Comparison of ENCODE assay signal across 9 mouse cellular contexts in the genomic region with DNA sequence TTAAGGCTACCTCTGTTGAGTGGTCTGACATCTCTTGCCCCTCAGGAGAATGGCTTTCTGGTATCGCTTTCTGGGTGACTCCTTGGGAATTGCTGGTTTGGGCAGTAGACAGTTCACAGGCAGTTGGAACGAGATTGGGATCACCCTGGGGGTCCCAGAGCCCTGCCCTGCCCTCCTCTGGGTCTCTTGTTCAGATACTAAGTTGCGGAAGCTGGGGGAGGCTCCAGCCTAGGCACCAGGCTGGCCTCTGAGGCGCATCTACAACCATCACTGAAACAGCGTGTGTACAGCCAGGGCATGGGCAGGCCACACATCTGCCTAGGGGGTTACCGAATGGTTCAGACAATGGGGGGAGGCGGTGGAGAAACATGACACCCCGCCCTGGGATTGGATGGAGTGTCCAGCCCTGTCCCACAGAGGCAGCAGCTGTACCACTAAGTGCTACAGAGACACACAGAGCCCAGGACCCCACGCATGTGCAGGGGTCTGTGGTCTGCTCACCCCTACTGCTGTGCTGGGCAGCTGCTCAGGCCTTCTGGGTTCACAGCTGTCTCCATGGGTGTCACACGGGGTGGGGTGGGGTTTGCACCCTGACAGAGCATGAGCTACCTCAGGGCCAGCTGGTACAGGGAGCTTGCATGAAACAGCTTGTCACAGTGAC. TPM values are rescaled to one million over a fixed set of nuclear protein-coding genes. Genes with fewer than 3 reads are reported as not detected.
A peak's percentile ranks its signal among the peaks of the same experiment; 100 is the strongest.
DNase-seq lines count a peak whose midpoint lies in the region; ATAC-seq and TF ChIP-seq lines count a peak whose summit lies in the region.
"Had no signal": no experiment of that assay in that cellular context is flagged by ENCODE, and none has a peak within 500 bp of the region (broad histone marks: within the 10 kb centered on the region; RNA-seq: fewer than 3 reads in every experiment).

No protein-coding gene starts in this region.

- no peaks in the 10 kb centered on the region for H3K36me3 ChIP-seq in heart, embryonic 13.5 days
- no peaks in the 10 kb centered on the region for H3K36me3 ChIP-seq in ES-Bruce4 (ENCODE audit: control insufficient read depth, insufficient read depth, low read length, poor library complexity, severe bottlenecking)
- H3K36me3 ChIP-seq in embryonic facial prominence, embryonic 10.5 days (replicated peaks): no peaks in the 10 kb centered on the region
- H3K36me3 ChIP-seq in limb, embryonic 13.5 days: no peaks in the 10 kb centered on the region
- H3K36me3 ChIP-seq: hindbrain, embryonic 15.5 days had no signal

- H3K4me3 ChIP-seq in heart, embryonic 13.5 days: no peak overlapping the region
- H3K4me3 ChIP-seq in ES-Bruce4 (ENCODE audit: low read depth, low read length): no peak overlapping the region
- peak overlapping the region; percentile 33 for H3K4me3 ChIP-seq in embryonic facial prominence, embryonic 10.5 days
- no peak overlapping the region for H3K4me3 ChIP-seq in limb, embryonic 13.5 days
- H3K4me3 ChIP-seq: hindbrain, embryonic 15.5 days had no signal

- peak; percentile 58; the same call in 1 of the 2 replicates for TF ChIP-seq EP300 in ES-Bruce4 (IDR thresholded peaks at IDR 0.05; ENCODE audit: insufficient read depth, low read depth, low read length)

- no peak overlapping the region for H3K27ac ChIP-seq in heart, embryonic 13.5 days (replicated peaks)
- H3K27ac ChIP-seq in ES-Bruce4 (ENCODE audit: insufficient read depth, low read length): no peak overlapping the region
- H3K27ac ChIP-seq in embryonic facial prominence, embryonic 10.5 days (replicated peaks): peak overlapping the region; percentile 78
- no peak overlapping the region for H3K27ac ChIP-seq in limb, embryonic 13.5 days
- H3K27ac ChIP-seq: hindbrain, embryonic 15.5 days had no signal

- peaks cover 6% of the 10 kb centered on the region; the same call in 1 of the 2 replicates for H3K4me1 ChIP-seq in heart, embryonic 13.5 days
- peaks cover 8% of the 10 kb centered on the region for H3K4me1 ChIP-seq in ES-Bruce4 (ENCODE audit: control insufficient read depth, insufficient read depth, low read length)
- H3K4me1 ChIP-seq in embryonic facial prominence, embryonic 10.5 days: peaks cover 78% of the 10 kb centered on the region
- H3K4me1 ChIP-seq in limb, embryonic 13.5 days: peaks cover 37% of the 10 kb centered on the region

- H3K4me2 ChIP-seq in heart, embryonic 13.5 days: no peak overlapping the region
- H3K4me2 ChIP-seq in limb, embryonic 13.5 days (replicated peaks): no peak overlapping the region; the same call in 1 of the 2 replicates
- H3K4me2 ChIP-seq: hindbrain, embryonic 15.5 days had no signal

- TF ChIP-seq CTCF in ES-Bruce4 (IDR thresholded peaks at IDR 0.05; ENCODE audit: low read depth, low read length): no peak

- DNase-seq in heart, postnatal 25 days (ENCODE audit: low spot score): no peak
- peak; percentile 86 for DNase-seq in embryonic facial prominence, embryonic 10.5 days (ENCODE audit: low spot score)
- DNase-seq in gastrocnemius, postnatal 4 days (ENCODE audit: low spot score in 2 of 2): no peak
- no peak for DNase-seq in gastrocnemius, postnatal 14 days
- no peak for DNase-seq in adrenal gland, postnatal 36 days

- peaks cover 100% of the 10 kb centered on the region for H3K27me3 ChIP-seq in heart, embryonic 13.5 days (replicated peaks)
- H3K27me3 ChIP-seq in ES-Bruce4 (ENCODE audit: control insufficient read depth, insufficient read depth, low read length, poor library complexity, severe bottlenecking): 0 out of 2 replicates have a peak, but pooled peaks cover under 1% of the 10 kb centered on the region
- H3K27me3 ChIP-seq in embryonic facial prominence, embryonic 10.5 days (replicated peaks; ENCODE audit: low read depth, poor library complexity, severe bottlenecking): peaks cover 95% of the 10 kb centered on the region
- H3K27me3 ChIP-seq in limb, embryonic 13.5 days: peaks cover 55% of the 10 kb centered on the region

- peak; percentile 11; the same call in 1 of the 2 replicates for ATAC-seq in heart, embryonic 13.5 days (ENCODE audit: extremely low read depth, insufficient number of reproducible peaks, low FRiP score, low TSS enrichment)
- ATAC-seq in limb, embryonic 13.5 days (ENCODE audit: low FRiP score, low read depth): peak; percentile 87

- no peak for TF ChIP-seq POLR2A in ES-Bruce4 (IDR thresholded peaks at IDR 0.05; ENCODE audit: insufficient read depth, low read length)

- peak overlapping the region; percentile 9; the same call in 1 of the 2 replicates for H3K9ac ChIP-seq in heart, embryonic 13.5 days
- H3K9ac ChIP-seq in ES-Bruce4 (ENCODE audit: low read depth, poor library complexity, severe bottlenecking): no peak overlapping the region
- no peak overlapping the region for H3K9ac ChIP-seq in limb, embryonic 13.5 days
- H3K9ac ChIP-seq: hindbrain, embryonic 15.5 days had no signal

- intact Hi-C loops in heart, postnatal 25 days (cut with DNase I): no loop called here
- intact Hi-C loops in gastrocnemius, postnatal 14 days (cut with DNase I; ENCODE audit: low total_unique reads): no loop called here

- no peaks in the 10 kb centered on the region for H3K9me3 ChIP-seq in heart, embryonic 13.5 days
- H3K9me3 ChIP-seq in ES-Bruce4 (replicated peaks; ENCODE audit: control insufficient read depth, insufficient read depth, low read length, poor library complexity, severe bottlenecking): no peaks in the 10 kb centered on the region
- H3K9me3 ChIP-seq in embryonic facial prominence, embryonic 10.5 days: no peaks in the 10 kb centered on the region
- no peaks in the 10 kb centered on the region for H3K9me3 ChIP-seq in limb, embryonic 13.5 days
- H3K9me3 ChIP-seq: hindbrain, embryonic 15.5 days had no signal

- WGBS in heart, embryonic 13.5 days: 28% methylated on average over 10 of the region's 10 CpGs
- WGBS in embryonic facial prominence, embryonic 10.5 days: 14% methylated on average over 10 of the region's 10 CpGs
- 14% methylated on average over 10 of the region's 10 CpGs for WGBS in limb, embryonic 13.5 days

RNA-seq across cellular contexts. Expression of a gene that starts 15.9 kb away (rescaled TPM):
- polyA plus RNA-seq in heart, embryonic 13.5 days (2015; fragmentation: Nextera tagmentation; extraction: Ambion mirVana): 0.03 and 0.08 TPM in 2 replicates
- under 1 TPM; 0.11 to 0.44 TPM for total RNA-seq in heart, postnatal 25 days (2021)
- 0.49 and 0.63 TPM in 2 replicates for polyA plus RNA-seq in ES-Bruce4 (2011; ENCODE audit: insufficient read depth, insufficient read length, low read depth, missing spikeins)
- 0.96 and 1.3 TPM in 2 replicates for polyA plus RNA-seq in embryonic facial prominence, embryonic 10.5 days (2016; fragmentation: Nextera tagmentation; extraction: Ambion mirVana)
- polyA plus RNA-seq in limb, embryonic 13.5 days (2015; fragmentation: Nextera tagmentation; extraction: Ambion mirVana): 0.31 and 0.34 TPM in 2 replicates
- under 1 TPM; 0.29 to 0.39 TPM for total RNA-seq in gastrocnemius, postnatal 4 days (2021)
- not detected for total RNA-seq in gastrocnemius, postnatal 14 days (2021)
- 10 to 100 TPM in 1 of 2 experiments, 1 to 10 TPM in 1; 3.4 to 12.2 TPM for total RNA-seq in adrenal gland, postnatal 36 days (2021)

RNA-seq across cellular contexts. Expression of a gene that starts 50.9 kb away (rescaled TPM):
- polyA plus RNA-seq in heart, embryonic 13.5 days (2015; fragmentation: Nextera tagmentation; extraction: Ambion mirVana): 153 and 160 TPM in 2 replicates
- 10 to 100 TPM; 35.2 to 42.0 TPM for total RNA-seq in heart, postnatal 25 days (2021)
- polyA plus RNA-seq in ES-Bruce4 (2011; ENCODE audit: insufficient read depth, insufficient read length, low read depth, missing spikeins): 933 and 989 TPM in 2 replicates
- polyA plus RNA-seq in embryonic facial prominence, embryonic 10.5 days (2016; fragmentation: Nextera tagmentation; extraction: Ambion mirVana): 819 and 896 TPM in 2 replicates
- 234 and 241 TPM in 2 replicates for polyA plus RNA-seq in limb, embryonic 13.5 days (2015; fragmentation: Nextera tagmentation; extraction: Ambion mirVana)
- 10 to 100 TPM; 48.5 to 51.3 TPM for total RNA-seq in gastrocnemius, postnatal 4 days (2021)
- 10 to 100 TPM; 17.2 to 18.7 TPM for total RNA-seq in gastrocnemius, postnatal 14 days (2021)
- 10 to 100 TPM; 16.1 to 19.4 TPM for total RNA-seq in adrenal gland, postnatal 36 days (2021)
